Mouse (Mus musculus) midbrain, postnatal 0 days (tissue): ENCODE data around the gene Olfr1350. TPM values are rescaled to one million over a fixed set of nuclear protein-coding genes. Genes with fewer than 3 reads are reported as not detected.
A peak's percentile ranks its signal among the peaks of the same experiment; 100 is the strongest.
"Not testable (repeated sequence)": the region's sequence is repeated elsewhere in the genome, so short reads cannot be mapped to it uniquely, and the experiment has no call there.

ENCODE experiments used
- ATAC-seq: fragments of 200-750 bp; cut with Nextera tagmentation; 2 replicates; pipeline ENCODE4 v1.8.0; 2017; ENCODE audit warnings: moderate number of reproducible peaks, mild to moderate bottlenecking, moderate TSS enrichment, moderate library complexity; ENCODE audit not compliant: low FRiP score
- DNase-seq: peaks from one replicate; pipeline ENCODE4 v3.0.0-alpha.2; 2015; ENCODE audit warnings: low spot score
- H3K27ac ChIP-seq: fragments of 300-500 bp; sonication (generic); 2 replicates; pipeline ENCODE4 v1.5.1; 2014; ENCODE audit warnings: low read depth, mild to moderate bottlenecking, low read length, mixed read lengths
- H3K27me3 ChIP-seq: fragments of 300-500 bp; sonication (generic); 2 replicates; pipeline ENCODE4 v1.6.1; 2014; ENCODE audit warnings: low read length, control low read depth, mixed read lengths; ENCODE audit not compliant: insufficient read depth
- H3K36me3 ChIP-seq: fragments of 300-500 bp; sonication (generic); 2 replicates; pipeline ENCODE4 v1.6.1; 2014; ENCODE audit warnings: low read length, control low read depth, mixed read lengths; ENCODE audit not compliant: insufficient read depth
- H3K4me1 ChIP-seq: fragments of 300-500 bp; sonication (generic); 2 replicates; pipeline ENCODE4 v1.6.1; 2014; ENCODE audit warnings: mild to moderate bottlenecking, control low read depth, antibody characterized with exemption, low read length, mixed read lengths; ENCODE audit not compliant: insufficient read depth
- H3K4me2 ChIP-seq: fragments of 300-500 bp; sonication (generic); 2 replicates; pipeline ENCODE4 v1.6.1; 2014; ENCODE audit warnings: low read depth, mild to moderate bottlenecking, low read length, mixed read lengths; ENCODE audit not compliant: poor library complexity, severe bottlenecking
- H3K4me3 ChIP-seq: fragments of 300-500 bp; sonication (generic); 2 replicates; pipeline ENCODE4 v1.5.1; 2014; ENCODE audit warnings: low read depth, mild to moderate bottlenecking, low read length, moderate library complexity
- H3K9ac ChIP-seq: fragments of 300-500 bp; sonication (generic); replicated peaks from 2 replicates; pipeline ENCODE4 v1.6.1; 2014; ENCODE audit warnings: mild to moderate bottlenecking, low read length, moderate library complexity, mixed read lengths; ENCODE audit not compliant: poor library complexity, severe bottlenecking
- H3K9me3 ChIP-seq: fragments of 300-500 bp; sonication (generic); 2 replicates; pipeline ENCODE4 v1.6.1; 2016; ENCODE audit warnings: low read length, control low read depth
- CTCF ChIP-seq: IDR thresholded peaks from 2 replicates; pipeline ENCODE4 v1.5.1; 2016; ENCODE audit warnings: antibody characterized with exemption, mild to moderate bottlenecking
- WGBS: fragments of 180-500 bp; shearing (Covaris S2); extraction: QIAGEN DNeasy Blood & Tissue Kit; methylation state at CpG from one replicate; pipeline ENCODE4 v1.1.7; 2014; 5-methylcytosine and 5-hydroxymethylcytosine counted together
- polyA plus RNA-seq: library from polyadenylated mRNA; unstranded; fragments of >200 nt; fragmentation: Nextera tagmentation; extraction: Ambion mirVana; gene quantifications from 2 replicates; pipeline ENCODE4 v1.2.1, GENCODE M21; 2015
- total RNA-seq: library from RNA; depleted of rRNA; stranded (reverse); fragments of >200 nt; gene quantifications from 2 replicates; pipeline ENCODE4 v1.2.3, GENCODE M21; 2014; rRNA removed

The Olfr1350 gene
- not detected in 2 replicates for total RNA-seq
- not detected in 2 replicates for polyA plus RNA-seq

GRCm38 (mm10) chr7:6564541-6564940 lies at the start of gene Olfr1350:
Olfr1350 (plus strand) TSS chr7:6564841.
- no peak within 1 kb of the TSS for H3K27ac ChIP-seq
- no peak for DNase-seq
- no peak for ATAC-seq
- H3K27me3 ChIP-seq = no peaks in the 10 kb centered on the region
- H3K4me2 ChIP-seq = no peak within 1 kb of the TSS
- H3K9me3 ChIP-seq = 0 out of 2 replicates have a peak, but pooled peaks cover 5% of the 10 kb centered on the region
- H3K9ac ChIP-seq = no peak within 1 kb of the TSS
- H3K4me3 ChIP-seq = no peak within 1 kb of the TSS
- no peaks in the 10 kb centered on the region for H3K36me3 ChIP-seq
- no peak for TF ChIP-seq CTCF
- H3K4me1 ChIP-seq = no peaks in the 10 kb centered on the region

- TF ChIP-seq CTCF = no peak
- 26% methylated on average over 1 of the region's 1 CpGs for whole genome bisulfite sequencing
- H3K4me1 ChIP-seq = no peaks in the 10 kb centered on the region
- H3K4me2 ChIP-seq = no peak overlapping the region
- H3K9ac ChIP-seq = no peak overlapping the region
- ATAC-seq = no peak
- H3K4me3 ChIP-seq = no peak overlapping the region
- H3K9me3 ChIP-seq = 0 out of 2 replicates have a peak, but pooled peaks cover 7% of the 10 kb centered on the region
- no peak overlapping the region for H3K27ac ChIP-seq
- H3K27me3 ChIP-seq = no peaks in the 10 kb centered on the region
- no peaks in the 10 kb centered on the region for H3K36me3 ChIP-seq
- DNase-seq = no peak
Measured at GRCm38 (mm10) chr7:6521666-6522065, 43.0 kb upstream of the Olfr1350 start.

GRCm38 (mm10) chr7:6522850-6523249 lies 41.8 kb upstream of the Olfr1350 start, which contains the start of gene Olfr1349:
Olfr1349 (minus strand) TSS chr7:6522950.
- H3K27ac ChIP-seq = no peak within 1 kb of the TSS
- no peaks in the 10 kb centered on the region for H3K27me3 ChIP-seq
- H3K4me3 ChIP-seq = no peak within 1 kb of the TSS
- no peaks in the 10 kb centered on the region for H3K4me1 ChIP-seq
- no peak within 1 kb of the TSS for H3K9ac ChIP-seq
- H3K4me2 ChIP-seq = no peak within 1 kb of the TSS
- no peak for TF ChIP-seq CTCF
- ATAC-seq (no peak), DNase-seq (no peak)
- 0 out of 2 replicates have a peak, but pooled peaks cover 7% of the 10 kb centered on the region for H3K9me3 ChIP-seq
- 81% methylated on average over 5 of the region's 5 CpGs for WGBS
- H3K36me3 ChIP-seq = no peaks in the 10 kb centered on the region

- Histone ChIP-seq H3K27ac (no peak overlapping the region), H3K36me3 (no peaks in the 10 kb centered on the region), H3K9me3 (0 out of 2 replicates have a peak, but pooled peaks cover 4% of the 10 kb centered on the region), H3K4me1 (no peaks in the 10 kb centered on the region), H3K9ac (no peak overlapping the region), H3K4me2 (no peak overlapping the region), H3K27me3 (no peaks in the 10 kb centered on the region), H3K4me3 (no peak overlapping the region)
- peak; percentile 9; the same call in 1 of the 2 replicates for TF ChIP-seq CTCF
- 61% methylated on average over 3 of the region's 3 CpGs for WGBS
- DNase-seq (no peak), ATAC-seq (no peak)
Measured at GRCm38 (mm10) chr7:6525001-6525400, 39.6 kb upstream of the Olfr1350 start.

- no peak for ATAC-seq
- no peak for DNase-seq
- Histone ChIP-seq H3K27ac (no peak overlapping the region), H3K4me1 (no peaks in the 10 kb centered on the region), H3K27me3 (no peaks in the 10 kb centered on the region), H3K4me3 (no peak overlapping the region), H3K9ac (no peak overlapping the region), H3K36me3 (no peaks in the 10 kb centered on the region), H3K9me3 (0 out of 2 replicates have a peak, but pooled peaks cover 4% of the 10 kb centered on the region), H3K4me2 (no peak overlapping the region)
- WGBS = 63% methylated on average over 5 of the region's 5 CpGs
- peak; percentile 67 for TF ChIP-seq CTCF
Measured at GRCm38 (mm10) chr7:6526141-6526540, 38.5 kb upstream of the Olfr1350 start.

- Histone ChIP-seq H3K36me3 (no peaks in the 10 kb centered on the region), H3K9ac (no peak overlapping the region), H3K27me3 (no peaks in the 10 kb centered on the region), H3K9me3 (no peaks in the 10 kb centered on the region), H3K4me3 (no peak overlapping the region), H3K4me2 (no peak overlapping the region), H3K27ac (no peak overlapping the region), H3K4me1 (no peaks in the 10 kb centered on the region)
- 54% methylated on average over 8 of the region's 8 CpGs for WGBS
- TF ChIP-seq CTCF = peak; percentile 85
- ATAC-seq (peak; percentile 74), DNase-seq (peak; percentile 71)
Measured at GRCm38 (mm10) chr7:6586096-6586759, 21.6 kb downstream of the Olfr1350 start.

- ATAC-seq = not testable (repeated sequence)
- WGBS = 88% methylated on average over 13 of the region's 13 CpGs
Measured at GRCm38 (mm10) chr7:6588766-6589165, 24.1 kb downstream of the Olfr1350 start.

More at GRCm38 (mm10) chr7:6588766-6589165, 24.1 kb downstream of the Olfr1350 start:
- H3K27ac ChIP-seq, H3K27me3 ChIP-seq, H3K4me1 ChIP-seq, H3K36me3 ChIP-seq, H3K4me2 ChIP-seq, DNase-seq, H3K4me3 ChIP-seq, H3K9me3 ChIP-seq, H3K9ac ChIP-seq: not testable (repeated sequence)
